8 mouse cellular contexts compared by ENCODE assay signal in the genomic region with DNA sequence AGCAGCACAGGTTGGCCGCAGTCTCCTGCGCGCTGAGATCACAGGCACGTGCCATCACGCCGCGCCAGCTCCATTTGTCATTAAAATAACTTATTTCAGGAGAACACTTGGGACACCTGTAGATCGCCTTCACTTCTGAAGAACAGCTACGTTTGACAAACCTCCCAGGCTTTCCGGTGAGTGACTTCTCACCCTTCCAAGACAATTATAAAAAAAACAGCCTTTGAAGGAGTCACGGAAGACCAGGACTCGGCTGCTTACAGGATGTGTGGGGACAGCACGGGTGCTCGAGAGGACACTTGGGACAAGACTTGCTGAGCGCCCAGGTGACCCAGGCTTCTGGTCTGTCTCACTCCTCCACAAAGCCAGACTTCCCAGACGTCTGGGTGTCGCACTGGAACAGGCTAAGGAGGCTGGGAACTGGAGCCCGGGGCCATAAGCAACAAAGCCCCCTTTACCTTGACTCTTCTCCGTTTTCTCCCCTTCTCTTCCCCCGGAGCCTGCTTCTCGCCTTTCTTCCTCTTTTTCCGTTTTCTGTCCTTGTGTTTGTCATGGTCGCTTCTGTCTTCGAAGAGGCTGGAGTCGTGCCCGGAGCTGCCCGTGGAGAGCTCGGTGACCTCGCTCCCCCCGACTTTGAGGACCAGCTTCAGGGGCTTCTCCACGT. TPM values are rescaled to one million over a fixed set of nuclear protein-coding genes. Genes with fewer than 3 reads are reported as not detected.
DNase-seq lines count a peak whose midpoint lies in the region; ATAC-seq and TF ChIP-seq lines count a peak whose summit lies in the region.

No protein-coding gene starts in this region.

- H3K9ac ChIP-seq in heart, embryonic 12.5 days = peak overlapping the region; percentile 98
- H3K9ac ChIP-seq in ES-E14 (ENCODE audit: insufficient read depth, low read depth, low read length, poor library complexity, severe bottlenecking) = peak overlapping the region; percentile 97
- H3K9ac ChIP-seq in hindbrain, embryonic 15.5 days = peak overlapping the region; percentile 95

- WGBS in heart, embryonic 12.5 days = under 1% methylated on average over 31 of the region's 31 CpGs
- 2% methylated on average over 31 of the region's 31 CpGs for WGBS in hindbrain, embryonic 15.5 days

- H3K36me3 ChIP-seq in heart, embryonic 12.5 days = peaks cover 33% of the 10 kb centered on the region
- H3K36me3 ChIP-seq in ES-E14 (ENCODE audit: control insufficient read depth, insufficient read depth, low read length, poor library complexity, severe bottlenecking) = peaks cover 11% of the 10 kb centered on the region
- H3K36me3 ChIP-seq in hindbrain, embryonic 15.5 days = peaks cover 20% of the 10 kb centered on the region

- peak overlapping the region; percentile 98 for H3K4me2 ChIP-seq in heart, embryonic 12.5 days
- H3K4me2 ChIP-seq in hindbrain, embryonic 15.5 days = peak overlapping the region; percentile 83

- H3K9me3 ChIP-seq in heart, embryonic 12.5 days (replicated peaks) = no peaks in the 10 kb centered on the region
- H3K9me3 ChIP-seq in ES-E14 (ENCODE audit: control insufficient read depth, insufficient read depth, low read depth, low read length) = no peaks in the 10 kb centered on the region
- no peaks in the 10 kb centered on the region for H3K9me3 ChIP-seq in hindbrain, embryonic 15.5 days

- no peak for DNase-seq in heart, adult 8-10 months (ENCODE audit: low spot score)
- DNase-seq in ES-E14 (ENCODE audit: low read depth, low spot score) = no peak
- peak; percentile 44 for DNase-seq in embryo, embryonic 10.5 days (ENCODE audit: low spot score)
- peak; percentile 45 for DNase-seq in liver
- DNase-seq in urinary bladder, postnatal 36 days (ENCODE audit: low spot score in 2 of 2) = no peak

- H3K27ac ChIP-seq in heart, embryonic 12.5 days (ENCODE audit: poor library complexity, severe bottlenecking) = peak overlapping the region; percentile 84
- no peak overlapping the region for H3K27ac ChIP-seq in ES-E14 (ENCODE audit: insufficient read depth, low read depth, low read length, poor library complexity, severe bottlenecking)
- peak overlapping the region; percentile 90 for H3K27ac ChIP-seq in hindbrain, embryonic 15.5 days (replicated peaks)

- 0 out of 2 replicates have a peak, but pooled peaks cover 4% of the 10 kb centered on the region for H3K27me3 ChIP-seq in heart, embryonic 12.5 days (replicated peaks)
- H3K27me3 ChIP-seq in hindbrain, embryonic 15.5 days = no peaks in the 10 kb centered on the region

- peak overlapping the region; percentile 93 for H3K4me3 ChIP-seq in heart, embryonic 12.5 days
- peak overlapping the region; percentile 81 to 100 for H3K4me3 ChIP-seq in ES-E14 (ENCODE audit: insufficient read depth in 1 of 2, low read depth in 1 of 2, low read length in 2 of 2, poor library complexity in 1 of 2, severe bottlenecking in 1 of 2)
- H3K4me3 ChIP-seq in hindbrain, embryonic 15.5 days = peak overlapping the region; percentile 98

- in situ Hi-C loops in ES-E14 (cut with MboI; ENCODE audit: low sequenced_read_pairs in 2 of 2, unreplicated experiment in 2 of 2) = no loop called here

- ATAC-seq in heart, embryonic 12.5 days (ENCODE audit: insufficient number of reproducible peaks, low FRiP score) = peak; percentile 40; the same call in 1 of the 2 replicates
- ATAC-seq in hindbrain, embryonic 15.5 days (ENCODE audit: low FRiP score, low read depth) = peak; percentile 35; the same call in 1 of the 2 replicates
- peak; percentile 11; the same call in 1 of the 2 replicates for ATAC-seq in monocyte, adult 5-6 weeks (replicated peaks; ENCODE audit: insufficient number of reproducible peaks, low FRiP score, low TSS enrichment, poor library complexity, severe bottlenecking)

- H3K4me1 ChIP-seq in heart, embryonic 12.5 days (replicated peaks) = peaks cover 22% of the 10 kb centered on the region
- no peaks in the 10 kb centered on the region for H3K4me1 ChIP-seq in ES-E14 (ENCODE audit: control insufficient read depth in 2 of 2, insufficient read depth in 2 of 2, low read length in 2 of 2, poor library complexity in 1 of 2)
- peaks cover 23% of the 10 kb centered on the region for H3K4me1 ChIP-seq in hindbrain, embryonic 15.5 days (replicated peaks)

TF ChIP-seq in ES-E14, 5 proteins besides CTCF, POLR2A, EP300 and RAD21:
- no peak for TF ChIP-seq ZC3H11A (IDR thresholded peaks at IDR 0.05; ENCODE audit: borderline replicate concordance, low read depth, low read length)
- no peak for TF ChIP-seq MAFK (IDR thresholded peaks at IDR 0.05; ENCODE audit: insufficient read depth, low read depth, low read length)
- no peak for TF ChIP-seq CHD2 (IDR thresholded peaks at IDR 0.05; ENCODE audit: low read depth, low read length)
- TF ChIP-seq ZNF384 (IDR thresholded peaks at IDR 0.05; ENCODE audit: low read depth, low read length) = no peak
- TF ChIP-seq HCFC1 (IDR thresholded peaks at IDR 0.05; ENCODE audit: borderline replicate concordance, insufficient read depth, low read length) = no peak

RNA-seq across cellular contexts. Expression of a gene that starts 0.8 kb away (rescaled TPM):
- polyA plus RNA-seq in heart, embryonic 12.5 days (2016; fragmentation: Nextera tagmentation; extraction: Ambion mirVana) = 79.5 and 80.3 TPM in 2 replicates
- 10 to 100 TPM; 74.5 to 90.1 (median 75.6) TPM for total RNA-seq in heart, adult 8-10 months (2022)
- 33.1 and 45.5 TPM in 2 replicates for total RNA-seq in ES-E14 (2012; rRNA removed)
- 61.9 and 62.7 TPM in 2 replicates for polyA plus RNA-seq in hindbrain, embryonic 15.5 days (2015; fragmentation: Nextera tagmentation; extraction: Ambion mirVana)
- 64.0 to 69.8 TPM (median 69.1 TPM) in 3 replicates for total RNA-seq in monocyte, adult 5-6 weeks (2017)

Comparison
In these comparisons a context has a peak if more than half of its experiments do, and no peak if none do; other contexts are left out.
1. DNase-seq: peak in embryo, embryonic 10.5 days (single experiment) and liver (single experiment); none in heart, adult 8-10 months (single experiment), ES-E14 (single experiment) and urinary bladder, postnatal 36 days (0 of 2).
2. Peak in every context shown above with its lines, with median percentiles within 50 percentile points of each other: ATAC-seq, H3K4me3 ChIP-seq and H3K9ac ChIP-seq.